Mouse (Mus musculus): ENCODE measurements around the gene Igf1r. TPM values are rescaled to one million over a fixed set of nuclear protein-coding genes. Genes with fewer than 3 reads are reported as not detected.

The Igf1r gene
- polyA plus RNA-seq, 1 experiment from 2014 or later: 10.2 TPM

- Histone ChIP-seq H3K27ac (ENCODE audit: low read depth, low read length) (no peak overlapping the region), H3K9me3 (ENCODE audit: control insufficient read depth, low read length) (0 out of 2 replicates have a peak, but pooled peaks cover 4% of the 10 kb centered on the region), H3K4me3 (ENCODE audit: low read depth, low read length) (no peak overlapping the region), H3K9ac (ENCODE audit: low read depth, low read length) (no peak overlapping the region), H3K27me3 (replicated peaks; ENCODE audit: control insufficient read depth, insufficient read depth, low read length) (no peaks in the 10 kb centered on the region), H3K36me3 (ENCODE audit: control insufficient read depth, insufficient read depth, low read length) (peaks cover 8% of the 10 kb centered on the region; the same call in 1 of the 2 replicates), H3K4me1 (replicated peaks; ENCODE audit: control insufficient read depth, insufficient read depth, low read length) (peaks cover 33% of the 10 kb centered on the region), H3K4me2 (no peak overlapping the region)
- WGBS: 19% methylated on average over 4 of the region's 4 CpGs
- ATAC-seq (replicated peaks; ENCODE audit: low FRiP score) (peak; percentile 57), DNase-seq (ENCODE audit: low spot score) (no peak)
These were observed 65.4 kb downstream of the Igf1r start for GRCm38 (mm10) chr7:68018038-68018437.

- 0 out of 2 replicates have a peak, but pooled peaks cover 4% of the 10 kb centered on the region for H3K9me3 ChIP-seq (ENCODE audit: control insufficient read depth, low read length)
- H3K4me1 ChIP-seq (replicated peaks; ENCODE audit: control insufficient read depth, insufficient read depth, low read length): peaks cover 32% of the 10 kb centered on the region
- no peak overlapping the region for H3K4me3 ChIP-seq (ENCODE audit: low read depth, low read length)
- no peaks in the 10 kb centered on the region for H3K27me3 ChIP-seq (replicated peaks; ENCODE audit: control insufficient read depth, insufficient read depth, low read length)
- no peak for ATAC-seq (replicated peaks; ENCODE audit: low FRiP score)
- H3K36me3 ChIP-seq (ENCODE audit: control insufficient read depth, insufficient read depth, low read length): peaks cover 6% of the 10 kb centered on the region; the same call in 1 of the 2 replicates
- WGBS: 77% methylated on average over 2 of the region's 2 CpGs
- no peak overlapping the region for H3K27ac ChIP-seq (ENCODE audit: low read depth, low read length)
- no peak for DNase-seq (ENCODE audit: low spot score)
- no peak overlapping the region for H3K4me2 ChIP-seq
- H3K9ac ChIP-seq (ENCODE audit: low read depth, low read length): no peak overlapping the region
These were observed 67.9 kb downstream of the Igf1r start for GRCm38 (mm10) chr7:68020556-68020955.

- 40% methylated on average over 2 of the region's 2 CpGs for WGBS
- peaks cover 33% of the 10 kb centered on the region for H3K4me1 ChIP-seq (replicated peaks; ENCODE audit: control insufficient read depth, insufficient read depth, low read length)
- no peaks in the 10 kb centered on the region for H3K27me3 ChIP-seq (replicated peaks; ENCODE audit: control insufficient read depth, insufficient read depth, low read length)
- DNase-seq (ENCODE audit: low spot score): no peak
- H3K36me3 ChIP-seq (ENCODE audit: control insufficient read depth, insufficient read depth, low read length): no peaks in the 10 kb centered on the region; the same call in 1 of the 2 replicates
- no peak overlapping the region for H3K27ac ChIP-seq (ENCODE audit: low read depth, low read length)
- no peak overlapping the region for H3K4me2 ChIP-seq
- H3K4me3 ChIP-seq (ENCODE audit: low read depth, low read length): no peak overlapping the region
- H3K9me3 ChIP-seq (ENCODE audit: control insufficient read depth, low read length): no peaks in the 10 kb centered on the region
- H3K9ac ChIP-seq (ENCODE audit: low read depth, low read length): no peak overlapping the region
- peak; percentile 22; the same call in 1 of the 2 replicates for ATAC-seq (replicated peaks; ENCODE audit: low FRiP score)
These were observed 69.1 kb downstream of the Igf1r start for GRCm38 (mm10) chr7:68021741-68022140.

- Histone ChIP-seq H3K4me2 (no peak overlapping the region), H3K9me3 (ENCODE audit: control insufficient read depth, low read length) (no peaks in the 10 kb centered on the region), H3K4me3 (ENCODE audit: low read depth, low read length) (no peak overlapping the region), H3K4me1 (replicated peaks; ENCODE audit: control insufficient read depth, insufficient read depth, low read length) (peaks cover 30% of the 10 kb centered on the region), H3K27ac (ENCODE audit: low read depth, low read length) (no peak overlapping the region), H3K27me3 (replicated peaks; ENCODE audit: control insufficient read depth, insufficient read depth, low read length) (no peaks in the 10 kb centered on the region), H3K9ac (ENCODE audit: low read depth, low read length) (no peak overlapping the region), H3K36me3 (ENCODE audit: control insufficient read depth, insufficient read depth, low read length) (no peaks in the 10 kb centered on the region; the same call in 1 of the 2 replicates)
- ATAC-seq (replicated peaks; ENCODE audit: low FRiP score) (no peak), DNase-seq (ENCODE audit: low spot score) (no peak)
- WGBS: 74% methylated on average over 6 of the region's 6 CpGs
These were observed 69.6 kb downstream of the Igf1r start for GRCm38 (mm10) chr7:68022188-68022587.

- DNase-seq (ENCODE audit: low spot score): no peak
- Histone ChIP-seq H3K4me1 (replicated peaks; ENCODE audit: control insufficient read depth, insufficient read depth, low read length) (peaks cover 36% of the 10 kb centered on the region), H3K9me3 (ENCODE audit: control insufficient read depth, low read length) (no peaks in the 10 kb centered on the region), H3K27me3 (replicated peaks; ENCODE audit: control insufficient read depth, insufficient read depth, low read length) (no peaks in the 10 kb centered on the region), H3K27ac (ENCODE audit: low read depth, low read length) (no peak overlapping the region), H3K9ac (ENCODE audit: low read depth, low read length) (no peak overlapping the region), H3K4me2 (no peak overlapping the region), H3K4me3 (ENCODE audit: low read depth, low read length) (no peak overlapping the region), H3K36me3 (ENCODE audit: control insufficient read depth, insufficient read depth, low read length) (no peaks in the 10 kb centered on the region; the same call in 1 of the 2 replicates)
- WGBS: 91% methylated on average over 4 of the region's 4 CpGs
- ATAC-seq (replicated peaks; ENCODE audit: low FRiP score): no peak
These were observed 71.3 kb downstream of the Igf1r start for GRCm38 (mm10) chr7:68023882-68024281.

GRCm38 (mm10) chr7:68024625-68025024 lies 72.0 kb downstream of the Igf1r start:
- H3K27me3 ChIP-seq (replicated peaks; ENCODE audit: control insufficient read depth, insufficient read depth, low read length): no peaks in the 10 kb centered on the region
- no peak overlapping the region for H3K4me3 ChIP-seq (ENCODE audit: low read depth, low read length)
- WGBS: 90% methylated on average over 4 of the region's 4 CpGs
- H3K4me1 ChIP-seq (replicated peaks; ENCODE audit: control insufficient read depth, insufficient read depth, low read length): peaks cover 40% of the 10 kb centered on the region
- H3K27ac ChIP-seq (ENCODE audit: low read depth, low read length): no peak overlapping the region
- DNase-seq (ENCODE audit: low spot score) (no peak), ATAC-seq (replicated peaks; ENCODE audit: low FRiP score) (no peak)
- no peak overlapping the region for H3K9ac ChIP-seq (ENCODE audit: low read depth, low read length)
- no peak overlapping the region for H3K4me2 ChIP-seq
- H3K36me3 ChIP-seq (ENCODE audit: control insufficient read depth, insufficient read depth, low read length): no peaks in the 10 kb centered on the region; the same call in 1 of the 2 replicates
- no peaks in the 10 kb centered on the region for H3K9me3 ChIP-seq (ENCODE audit: control insufficient read depth, low read length)

- ATAC-seq (replicated peaks; ENCODE audit: low FRiP score): no peak
- no peaks in the 10 kb centered on the region; the same call in 1 of the 2 replicates for H3K36me3 ChIP-seq (ENCODE audit: control insufficient read depth, insufficient read depth, low read length)
- peaks cover 42% of the 10 kb centered on the region for H3K4me1 ChIP-seq (replicated peaks; ENCODE audit: control insufficient read depth, insufficient read depth, low read length)
- no peaks in the 10 kb centered on the region for H3K27me3 ChIP-seq (replicated peaks; ENCODE audit: control insufficient read depth, insufficient read depth, low read length)
- no peak overlapping the region for H3K27ac ChIP-seq (ENCODE audit: low read depth, low read length)
- no peak overlapping the region for H3K9ac ChIP-seq (ENCODE audit: low read depth, low read length)
- WGBS: 86% methylated on average over 3 of the region's 3 CpGs
- DNase-seq (ENCODE audit: low spot score): no peak
- no peak overlapping the region for H3K4me3 ChIP-seq (ENCODE audit: low read depth, low read length)
- no peaks in the 10 kb centered on the region for H3K9me3 ChIP-seq (ENCODE audit: control insufficient read depth, low read length)
- H3K4me2 ChIP-seq: no peak overlapping the region
These were observed 72.8 kb downstream of the Igf1r start for GRCm38 (mm10) chr7:68025396-68025795.

- H3K4me1 ChIP-seq (replicated peaks; ENCODE audit: control insufficient read depth, insufficient read depth, low read length): peaks cover 45% of the 10 kb centered on the region
- ATAC-seq (replicated peaks; ENCODE audit: low FRiP score): no peak
- no peak for DNase-seq (ENCODE audit: low spot score)
- WGBS: 84% methylated on average over 9 of the region's 9 CpGs
- no peaks in the 10 kb centered on the region for H3K27me3 ChIP-seq (replicated peaks; ENCODE audit: control insufficient read depth, insufficient read depth, low read length)
- no peak overlapping the region for H3K9ac ChIP-seq (ENCODE audit: low read depth, low read length)
- H3K9me3 ChIP-seq (ENCODE audit: control insufficient read depth, low read length): no peaks in the 10 kb centered on the region
- no peaks in the 10 kb centered on the region; the same call in 1 of the 2 replicates for H3K36me3 ChIP-seq (ENCODE audit: control insufficient read depth, insufficient read depth, low read length)
- no peak overlapping the region for H3K27ac ChIP-seq (ENCODE audit: low read depth, low read length)
- no peak overlapping the region for H3K4me2 ChIP-seq
- H3K4me3 ChIP-seq (ENCODE audit: low read depth, low read length): no peak overlapping the region
These were observed 73.4 kb downstream of the Igf1r start for GRCm38 (mm10) chr7:68026076-68026475.

GRCm38 (mm10) chr7:68028167-68028566 lies 75.5 kb downstream of the Igf1r start:
- Histone ChIP-seq H3K9me3 (ENCODE audit: control insufficient read depth, low read length) (no peaks in the 10 kb centered on the region), H3K27me3 (replicated peaks; ENCODE audit: control insufficient read depth, insufficient read depth, low read length) (no peaks in the 10 kb centered on the region), H3K36me3 (ENCODE audit: control insufficient read depth, insufficient read depth, low read length) (no peaks in the 10 kb centered on the region; the same call in 1 of the 2 replicates), H3K9ac (ENCODE audit: low read depth, low read length) (no peak overlapping the region), H3K27ac (ENCODE audit: low read depth, low read length) (no peak overlapping the region), H3K4me3 (ENCODE audit: low read depth, low read length) (no peak overlapping the region), H3K4me1 (replicated peaks; ENCODE audit: control insufficient read depth, insufficient read depth, low read length) (peaks cover 33% of the 10 kb centered on the region), H3K4me2 (peak overlapping the region; percentile 44)
- DNase-seq (ENCODE audit: low spot score) (no peak), ATAC-seq (replicated peaks; ENCODE audit: low FRiP score) (peak; percentile 90)
- WGBS: 29% methylated on average over 4 of the region's 4 CpGs

Data from liver, embryonic 11.5 days (tissue).